Comparison of ENCODE assay signal across 28 mouse cellular contexts in the genomic region with DNA sequence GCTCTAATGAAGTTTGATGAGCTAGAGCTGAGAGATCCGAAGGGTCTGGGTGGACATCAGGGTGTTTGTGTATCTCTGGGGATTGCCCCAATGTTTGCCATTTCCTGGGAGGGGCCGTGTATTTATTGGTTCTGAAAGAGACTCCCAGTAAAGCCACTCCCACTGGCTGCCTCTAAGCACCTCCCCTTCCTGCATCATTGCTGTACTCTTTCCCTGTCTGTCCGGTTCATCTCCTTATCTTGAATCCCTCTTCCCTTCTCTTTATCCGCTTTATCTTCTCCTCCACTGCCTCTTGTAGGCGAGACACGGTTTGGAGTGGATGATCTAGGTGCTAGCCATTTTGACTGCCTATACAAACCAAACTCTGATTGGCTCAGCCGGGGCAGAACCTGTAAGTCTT. TPM values are rescaled to one million over a fixed set of nuclear protein-coding genes. Genes with fewer than 3 reads are reported as not detected.
DNase-seq lines count a peak whose midpoint lies in the region; ATAC-seq and TF ChIP-seq lines count a peak whose summit lies in the region.
"Had no signal": no experiment of that assay in that cellular context is flagged by ENCODE, and none has a peak within 500 bp of the region (broad histone marks: within the 10 kb centered on the region; RNA-seq: fewer than 3 reads in every experiment).

No protein-coding gene starts in this region.

- no peaks in the 10 kb centered on the region for H3K36me3 ChIP-seq in testis, adult 2 months (ENCODE audit: control insufficient read depth, insufficient read depth, low read length)
- no peaks in the 10 kb centered on the region for H3K36me3 ChIP-seq in midbrain, embryonic 16.5 days (ENCODE audit: control insufficient read depth, insufficient read depth, low read length)
- H3K36me3 ChIP-seq: G1E; heart, embryonic 12.5 days; heart, embryonic 15.5 days had no signal

- H3K4me3 ChIP-seq in testis, adult 2 months (ENCODE audit: control insufficient read depth, low read depth, low read length), result peak overlapping the region; percentile 57
- H3K4me3 ChIP-seq in midbrain, embryonic 16.5 days (ENCODE audit: low read depth, low read length), result no peak overlapping the region
- H3K4me3 ChIP-seq: forebrain, embryonic 10.5 days; forebrain, embryonic 13.5 days; heart, embryonic 12.5 days; heart, embryonic 15.5 days; hindbrain, embryonic 10.5 days had no signal

- H3K4me1 ChIP-seq in testis, adult 2 months (ENCODE audit: control insufficient read depth, insufficient read depth, low read length), result no peaks in the 10 kb centered on the region
- peaks cover 20% of the 10 kb centered on the region for H3K4me1 ChIP-seq in midbrain, embryonic 16.5 days (ENCODE audit: control insufficient read depth, insufficient read depth, low read length)

- no peak for TF ChIP-seq POLR2A in testis, adult 2 months (IDR thresholded peaks at IDR 0.05; ENCODE audit: control insufficient read depth, low read depth, low read length)

- no peak for TF ChIP-seq CTCF in testis, adult 2 months (IDR thresholded peaks at IDR 0.05; ENCODE audit: control insufficient read depth, insufficient read depth, insufficient replicate concordance, low read depth, low read length)

- WGBS in midbrain, embryonic 16.5 days, result 85% methylated on average over 7 of the region's 7 CpGs

- no peak overlapping the region for H3K4me2 ChIP-seq in midbrain, embryonic 16.5 days (ENCODE audit: low read length)
- H3K4me2 ChIP-seq: forebrain, embryonic 13.5 days; heart, embryonic 12.5 days; heart, embryonic 15.5 days; hindbrain, embryonic 14.5 days had no signal

- H3K9ac ChIP-seq in midbrain, embryonic 16.5 days (ENCODE audit: low read depth, low read length), result no peak overlapping the region
- H3K9ac ChIP-seq: forebrain, embryonic 13.5 days; heart, embryonic 12.5 days; heart, embryonic 15.5 days; hindbrain, embryonic 14.5 days had no signal

- no peak for DNase-seq in testis, postnatal 14 days (ENCODE audit: low spot score)
- DNase-seq in ES-CJ7 (ENCODE audit: low read depth, low spot score), result peak; percentile 50
- DNase-seq in MEL-GATA-1-ER (ENCODE audit: extremely low read depth, low read depth), result peak; percentile 53
- DNase-seq in cerebellum, postnatal 4 days (ENCODE audit: low spot score in 2 of 2), result no peak
- DNase-seq: adrenal gland, adult 2 months; adrenal gland, postnatal 25 days; cerebellum, adult 11-12 months; cerebellum, adult 8-10 months; cerebellum, postnatal 10 days; cerebellum, postnatal 36 days; gastrocnemius, postnatal 10 days; gastrocnemius, postnatal 36 days; heart, postnatal 10 days; heart, postnatal 36 days; kidney, adult 2 months had no signal

- ATAC-seq in inflammation-experienced regulatory T-cells, adult 6 months, result no peak
- no peak for ATAC-seq in midbrain, embryonic 16.5 days
- ATAC-seq: forebrain, embryonic 13.5 days; forebrain, embryonic 16.5 days; hindbrain, postnatal 0 days; intestine, postnatal 0 days had no signal

- H3K27ac ChIP-seq in testis, adult 2 months (ENCODE audit: control insufficient read depth, insufficient read depth, low read depth, low read length), result no peak overlapping the region
- H3K27ac ChIP-seq in midbrain, embryonic 16.5 days (ENCODE audit: low read length), result no peak overlapping the region
- H3K27ac ChIP-seq: forebrain, embryonic 10.5 days; forebrain, embryonic 13.5 days; heart, embryonic 15.5 days; hindbrain, embryonic 10.5 days; hindbrain, embryonic 14.5 days; hindbrain, postnatal 0 days had no signal

- H3K27me3 ChIP-seq in testis, adult 2 months (ENCODE audit: control insufficient read depth, insufficient read depth, low read length), result no peaks in the 10 kb centered on the region
- H3K27me3 ChIP-seq in midbrain, embryonic 16.5 days (ENCODE audit: control insufficient read depth, insufficient read depth, low read depth, low read length), result no peaks in the 10 kb centered on the region
- H3K27me3 ChIP-seq: forebrain, embryonic 13.5 days; heart, embryonic 12.5 days had no signal

- no peaks in the 10 kb centered on the region for H3K9me3 ChIP-seq in midbrain, embryonic 16.5 days (replicated peaks; ENCODE audit: control insufficient read depth, low read length, poor library complexity, severe bottlenecking)
- H3K9me3 ChIP-seq: forebrain, embryonic 10.5 days; forebrain, embryonic 13.5 days; heart, embryonic 12.5 days; heart, embryonic 15.5 days; hindbrain, embryonic 10.5 days had no signal

RNA-seq across cellular contexts. Expression of a gene that starts 41.5 kb away (rescaled TPM):
- polyA plus RNA-seq in testis, adult 2 months (2012; rRNA removed), result 70.8 and 92.2 TPM in 2 replicates
- under 1 TPM in 1 of 3 experiments, not detected in 2; 0.42 TPM for polyA plus RNA-seq in inflammation-experienced regulatory T-cells, adult 6 months (2017; shearing (Covaris generic))
- polyA plus RNA-seq in midbrain, embryonic 16.5 days (2015; fragmentation: Nextera tagmentation; extraction: Ambion mirVana), result 332 and 364 TPM in 2 replicates
- polyA plus RNA-seq: G1E had no signal

Comparison
In these comparisons a context has a peak if more than half of its experiments do, and no peak if none do; other contexts are left out.
1. DNase-seq: peak in ES-CJ7 (single experiment) and MEL-GATA-1-ER (single experiment); none in testis, postnatal 14 days (single experiment) and cerebellum, postnatal 4 days (0 of 2).
2. RNA of a gene that starts 41.5 kb away (polyA plus RNA-seq): 332 to 364 TPM in midbrain, embryonic 16.5 days and 70.8 to 92.2 TPM in testis, adult 2 months; 0.42 TPM in inflammation-experienced regulatory T-cells, adult 6 months; every median in the first group is over 10 times any median in the second.